Mouse (Mus musculus) T-helper 17 cell (primary cell): ENCODE measurements around the gene Kcnj10.

Experiments used
- in situ Hi-C, 2 experiments: fragments of 300-600 bp; cut with MboI, MseI; formaldehyde crosslinking; loops; 1 replicate in 1 of 2; 2 replicates in 1 of 2; pipeline ENCODE4 v1.15.1; 2025; ENCODE audit warnings: high pct_unique_total_duplicates in 2 of 2

Gene Kcnj10

GRCm38 (mm10) chr1:172311921-172312767 lies 28.9 kb upstream of the Kcnj10 start:
- in situ Hi-C loops, result loop anchor here (5.0 to 10.0 kb wide), 3 partner anchors 165 to 195 kb away; partner anchors contain the start of gene Dcaf8 (in 2 of the 2)

GRCm38 (mm10) chr1:172312768-172313561 lies 28.0 kb upstream of the Kcnj10 start:
- in situ Hi-C loops, result loop anchor here (5.0 to 10.0 kb wide), 3 partner anchors 166 to 196 kb away; partner anchors contain the start of gene Dcaf8 (in 2 of the 2)

GRCm38 (mm10) chr1:172313613-172314411 lies 27.2 kb upstream of the Kcnj10 start:
- in situ Hi-C loops, result loop anchor here (5.0 to 10.0 kb wide), 3 partner anchors 167 to 197 kb away; partner anchors contain the start of gene Dcaf8 (in 2 of the 2)

- in situ Hi-C loops, result loop anchor here (5.0 to 10.0 kb wide), 3 partner anchors 168 to 198 kb away; partner anchors contain the start of gene Dcaf8 (in 2 of the 2)
Measured at GRCm38 (mm10) chr1:172314911-172315310, 26.1 kb upstream of the Kcnj10 start.

GRCm38 (mm10) chr1:172317431-172317830 lies 23.6 kb upstream of the Kcnj10 start:
- in situ Hi-C loops, result loop anchor here in 1 of 2 experiments (10.0 kb wide), 1 partner anchor 173 kb away; the partner anchor contains the start of gene Dcaf8

GRCm38 (mm10) chr1:172317946-172318345 lies 23.1 kb upstream of the Kcnj10 start:
- in situ Hi-C loops, result loop anchor here in 1 of 2 experiments (10.0 kb wide), 1 partner anchor 173 kb away; the partner anchor contains the start of gene Dcaf8

- in situ Hi-C loops, result loop anchor here in 1 of 2 experiments (10.0 kb wide), 1 partner anchor 174 kb away; the partner anchor contains the start of gene Dcaf8
Measured at GRCm38 (mm10) chr1:172318424-172319035, 22.5 kb upstream of the Kcnj10 start.

GRCm38 (mm10) chr1:172319346-172319745 lies 21.7 kb upstream of the Kcnj10 start:
- in situ Hi-C loops, result loop anchor here in 1 of 2 experiments (10.0 kb wide), 1 partner anchor 175 kb away; the partner anchor contains the start of gene Dcaf8

- in situ Hi-C loops, result loop anchor here in 1 of 2 experiments (10.0 kb wide), 1 partner anchor 175 kb away; the partner anchor contains the start of gene Dcaf8
Measured at GRCm38 (mm10) chr1:172319921-172320411, 21.0 kb upstream of the Kcnj10 start.

GRCm38 (mm10) chr1:172322725-172323124 lies 18.3 kb upstream of the Kcnj10 start:
- in situ Hi-C loops, result no loop called here

- in situ Hi-C loops, result no loop called here
Measured at GRCm38 (mm10) chr1:172323298-172323697, 17.7 kb upstream of the Kcnj10 start.

- in situ Hi-C loops, result no loop called here
Measured at GRCm38 (mm10) chr1:172323801-172324359, 17.1 kb upstream of the Kcnj10 start.

- in situ Hi-C loops, result no loop called here
Measured at GRCm38 (mm10) chr1:172324725-172325124, 16.3 kb upstream of the Kcnj10 start.

GRCm38 (mm10) chr1:172325680-172326535 lies 15.1 kb upstream of the Kcnj10 start:
- in situ Hi-C loops, result no loop called here

- in situ Hi-C loops, result no loop called here
Measured at GRCm38 (mm10) chr1:172326684-172327083, 14.3 kb upstream of the Kcnj10 start.

GRCm38 (mm10) chr1:172327206-172328001 lies 13.6 kb upstream of the Kcnj10 start:
- in situ Hi-C loops, result no loop called here

- in situ Hi-C loops, result no loop called here
Measured at GRCm38 (mm10) chr1:172328041-172328440, 13.0 kb upstream of the Kcnj10 start.

GRCm38 (mm10) chr1:172328461-172328860 lies 12.5 kb upstream of the Kcnj10 start:
- in situ Hi-C loops, result no loop called here
